Comparison of ENCODE assay signal across 8 mouse cellular contexts in the genomic region with DNA sequence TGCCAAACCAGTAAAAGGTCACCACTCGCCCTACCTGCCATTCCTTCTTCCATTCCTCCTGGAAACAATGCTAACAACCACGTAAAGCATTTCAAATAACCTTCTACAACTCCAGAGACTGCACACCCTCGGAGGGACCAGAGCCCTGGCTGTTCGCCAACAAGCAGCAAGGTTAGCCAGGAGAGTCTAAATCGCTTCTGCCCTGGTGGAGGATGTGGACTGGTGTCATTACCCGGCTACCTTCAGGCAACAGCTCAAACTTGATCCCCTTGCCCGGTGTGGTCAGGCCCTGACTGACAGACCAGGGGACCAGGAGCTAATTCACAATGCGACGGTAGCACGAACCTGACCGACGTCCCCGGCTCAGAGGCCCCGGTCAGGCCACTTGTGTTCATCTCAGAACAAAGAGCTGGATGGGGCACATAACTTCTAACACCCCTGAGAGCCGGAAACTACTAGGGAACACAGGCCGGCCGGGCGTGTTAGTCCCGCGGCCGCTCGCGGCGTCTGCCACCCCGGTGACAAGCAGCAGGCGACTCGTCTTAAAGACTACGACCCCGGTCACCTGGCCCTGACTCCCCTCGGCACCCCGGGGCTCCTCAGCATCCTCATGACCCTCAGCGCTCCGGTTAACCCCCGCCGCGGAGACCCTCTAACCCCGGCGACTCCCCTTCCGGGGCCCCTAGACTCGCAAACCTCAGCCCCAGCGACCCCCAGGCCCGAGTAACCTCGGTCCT. TPM values are rescaled to one million over a fixed set of nuclear protein-coding genes. Genes with fewer than 3 reads are reported as not detected.
A peak's percentile ranks its signal among the peaks of the same experiment; 100 is the strongest.
DNase-seq lines count a peak whose midpoint lies in the region; ATAC-seq and TF ChIP-seq lines count a peak whose summit lies in the region.

No protein-coding gene starts in this region.

- TF ChIP-seq CTCF in lung, embryonic 14.5 days (IDR thresholded peaks at IDR 0.05; ENCODE audit: low read depth): no peak
- TF ChIP-seq CTCF in thymus, adult 2 months (IDR thresholded peaks at IDR 0.05; ENCODE audit: borderline replicate concordance, control insufficient read depth, extremely low read depth, insufficient read depth, low read length, poor library complexity): no peak

- TF ChIP-seq POLR2A in thymus, adult 2 months (IDR thresholded peaks at IDR 0.05; ENCODE audit: control insufficient read depth, extremely low read depth, insufficient read depth, low read length, poor library complexity): no peak; the same call in 1 of the 2 replicates

- peak overlapping the region; percentile 70 for H3K9ac ChIP-seq in embryonic facial prominence, embryonic 12.5 days
- peak overlapping the region; percentile 76 for H3K9ac ChIP-seq in lung, embryonic 14.5 days
- peak overlapping the region; percentile 72 for H3K9ac ChIP-seq in neural tube, embryonic 14.5 days (replicated peaks; ENCODE audit: low read depth, low read length)

- H3K4me1 ChIP-seq in embryonic facial prominence, embryonic 12.5 days: peaks cover 20% of the 10 kb centered on the region
- H3K4me1 ChIP-seq in heart, embryonic 10.5 days: peaks cover 31% of the 10 kb centered on the region
- H3K4me1 ChIP-seq in lung, embryonic 14.5 days (ENCODE audit: insufficient read depth): peaks cover 6% of the 10 kb centered on the region
- peaks cover 13% of the 10 kb centered on the region for H3K4me1 ChIP-seq in neural tube, embryonic 14.5 days (ENCODE audit: control insufficient read depth, insufficient read depth, low read length)
- H3K4me1 ChIP-seq in thymus, adult 2 months (replicated peaks; ENCODE audit: control insufficient read depth, insufficient read depth, low read length): peaks cover 32% of the 10 kb centered on the region

- DNase-seq in 416B (ENCODE audit: low read depth): peak; percentile 66
- DNase-seq in adrenal gland, adult 2 months: peak; percentile 80
- no peak for DNase-seq in heart, embryonic 10.5 days (ENCODE audit: low spot score)
- DNase-seq in kidney, adult 9 months: peak; percentile 80
- DNase-seq in lung, embryonic 14.5 days: peak; percentile 74
- peak; percentile 54 for DNase-seq in thymus, adult 2 months

- no peak for ATAC-seq in embryonic facial prominence, embryonic 12.5 days (ENCODE audit: insufficient number of reproducible peaks, insufficient read depth, low FRiP score, low TSS enrichment)
- ATAC-seq in lung, embryonic 14.5 days (ENCODE audit: insufficient read depth): peak; percentile 6; the same call in 1 of the 2 replicates
- no peak for ATAC-seq in neural tube, embryonic 14.5 days (ENCODE audit: low read depth)

- H3K4me3 ChIP-seq in embryonic facial prominence, embryonic 12.5 days: peak overlapping the region; percentile 82
- peak overlapping the region; percentile 86 for H3K4me3 ChIP-seq in heart, embryonic 10.5 days
- peak overlapping the region; percentile 87 for H3K4me3 ChIP-seq in lung, embryonic 14.5 days (ENCODE audit: low read depth, low read length)
- peak overlapping the region; percentile 83 for H3K4me3 ChIP-seq in neural tube, embryonic 14.5 days (ENCODE audit: low read depth, low read length)
- H3K4me3 ChIP-seq in thymus, adult 2 months (ENCODE audit: control insufficient read depth, insufficient read depth, low read length): peak overlapping the region; percentile 82

- no peaks in the 10 kb centered on the region for H3K27me3 ChIP-seq in embryonic facial prominence, embryonic 12.5 days
- H3K27me3 ChIP-seq in heart, embryonic 10.5 days (ENCODE audit: insufficient read depth, poor library complexity, severe bottlenecking): no peaks in the 10 kb centered on the region
- H3K27me3 ChIP-seq in lung, embryonic 14.5 days (ENCODE audit: insufficient read depth, low read length): no peaks in the 10 kb centered on the region
- no peaks in the 10 kb centered on the region for H3K27me3 ChIP-seq in neural tube, embryonic 14.5 days (ENCODE audit: control insufficient read depth, insufficient read depth, low read length)
- no peaks in the 10 kb centered on the region for H3K27me3 ChIP-seq in thymus, adult 2 months (ENCODE audit: control insufficient read depth, insufficient read depth, low read length)

- peak overlapping the region; percentile 69; the same call in 1 of the 2 replicates for H3K27ac ChIP-seq in embryonic facial prominence, embryonic 12.5 days
- peak overlapping the region; percentile 93 for H3K27ac ChIP-seq in heart, embryonic 10.5 days
- peak overlapping the region; percentile 80 for H3K27ac ChIP-seq in lung, embryonic 14.5 days (ENCODE audit: low read depth)
- H3K27ac ChIP-seq in neural tube, embryonic 14.5 days (ENCODE audit: low read depth, low read length): peak overlapping the region; percentile 1; the same call in 1 of the 2 replicates
- peak overlapping the region; percentile 85 for H3K27ac ChIP-seq in thymus, adult 2 months (ENCODE audit: control insufficient read depth, insufficient read depth, low read length)

- H3K9me3 ChIP-seq in embryonic facial prominence, embryonic 12.5 days: no peaks in the 10 kb centered on the region
- H3K9me3 ChIP-seq in heart, embryonic 10.5 days: no peaks in the 10 kb centered on the region
- H3K9me3 ChIP-seq in lung, embryonic 14.5 days (ENCODE audit: low read depth, low read length): no peaks in the 10 kb centered on the region
- H3K9me3 ChIP-seq in neural tube, embryonic 14.5 days (ENCODE audit: control insufficient read depth, low read length): no peaks in the 10 kb centered on the region

- no peaks in the 10 kb centered on the region for H3K36me3 ChIP-seq in embryonic facial prominence, embryonic 12.5 days
- H3K36me3 ChIP-seq in heart, embryonic 10.5 days: no peaks in the 10 kb centered on the region
- H3K36me3 ChIP-seq in lung, embryonic 14.5 days (ENCODE audit: insufficient read depth): no peaks in the 10 kb centered on the region
- H3K36me3 ChIP-seq in neural tube, embryonic 14.5 days (ENCODE audit: control insufficient read depth, insufficient read depth, low read length): no peaks in the 10 kb centered on the region
- H3K36me3 ChIP-seq in thymus, adult 2 months (ENCODE audit: control insufficient read depth, insufficient read depth, low read length): no peaks in the 10 kb centered on the region

- 1% methylated on average over 43 of the region's 43 CpGs for WGBS in embryonic facial prominence, embryonic 12.5 days
- whole genome bisulfite sequencing in heart, embryonic 10.5 days: 1% methylated on average over 43 of the region's 43 CpGs
- 2% methylated on average over 43 of the region's 43 CpGs for WGBS in lung, embryonic 14.5 days
- WGBS in neural tube, embryonic 14.5 days: 1% methylated on average over 43 of the region's 43 CpGs
- under 1% methylated on average over 43 of the region's 43 CpGs for WGBS in thymus, adult 2 months

- peak overlapping the region; percentile 81 for H3K4me2 ChIP-seq in embryonic facial prominence, embryonic 12.5 days (replicated peaks)
- peak overlapping the region; percentile 88 for H3K4me2 ChIP-seq in lung, embryonic 14.5 days
- H3K4me2 ChIP-seq in neural tube, embryonic 14.5 days (ENCODE audit: low read depth, low read length): peak overlapping the region; percentile 78

RNA-seq across cellular contexts. Expression of a gene that starts 0.9 kb away (rescaled TPM):
- 10 to 100 TPM; 28.9 to 34.0 TPM for total RNA-seq in adrenal gland, adult 2 months (2021)
- 13.8 and 16.1 TPM in 2 replicates for polyA plus RNA-seq in adrenal gland, adult 2 months (2012; rRNA removed)
- polyA plus RNA-seq in embryonic facial prominence, embryonic 12.5 days (2016; fragmentation: Nextera tagmentation; extraction: Ambion mirVana): 20.4 and 21.5 TPM in 2 replicates
- polyA plus RNA-seq in heart, embryonic 10.5 days (2016; fragmentation: Nextera tagmentation; extraction: Ambion mirVana): 15.5 and 15.6 TPM in 2 replicates
- polyA plus RNA-seq in lung, embryonic 14.5 days (2014; fragmentation: Nextera tagmentation; extraction: Ambion mirVana): 10.5 and 11.5 TPM in 2 replicates
- 16.0 and 17.7 TPM in 2 replicates for polyA plus RNA-seq in neural tube, embryonic 14.5 days (2014; fragmentation: Nextera tagmentation; extraction: Ambion mirVana)
- polyA plus RNA-seq in thymus, adult 2 months (2012; rRNA removed): 66.7 and 70.0 TPM in 2 replicates

RNA-seq across cellular contexts. Expression of a gene that starts 42.5 kb away (rescaled TPM):
- 10 to 100 TPM; 18.7 to 26.2 TPM for total RNA-seq in adrenal gland, adult 2 months (2021)
- polyA plus RNA-seq in adrenal gland, adult 2 months (2012; rRNA removed): 21.4 and 22.4 TPM in 2 replicates
- 21.3 and 22.2 TPM in 2 replicates for polyA plus RNA-seq in embryonic facial prominence, embryonic 12.5 days (2016; fragmentation: Nextera tagmentation; extraction: Ambion mirVana)
- polyA plus RNA-seq in heart, embryonic 10.5 days (2016; fragmentation: Nextera tagmentation; extraction: Ambion mirVana): 19.5 and 22.4 TPM in 2 replicates
- polyA plus RNA-seq in lung, embryonic 14.5 days (2014; fragmentation: Nextera tagmentation; extraction: Ambion mirVana): 18.7 and 19.9 TPM in 2 replicates
- polyA plus RNA-seq in neural tube, embryonic 14.5 days (2014; fragmentation: Nextera tagmentation; extraction: Ambion mirVana): 14.5 and 15.2 TPM in 2 replicates
- 28.8 and 34.6 TPM in 2 replicates for polyA plus RNA-seq in thymus, adult 2 months (2012; rRNA removed)

Comparison
In these comparisons a context has a peak if more than half of its experiments do, and no peak if none do; other contexts are left out.
1. H3K27ac ChIP-seq: peak in every context shown above with its lines; median percentile 93 in heart, embryonic 10.5 days; 85 in thymus, adult 2 months; 80 in lung, embryonic 14.5 days; 69 in embryonic facial prominence, embryonic 12.5 days; 1 in neural tube, embryonic 14.5 days.